Mouse (Mus musculus) cerebellum, postnatal 4 days (tissue): Measurements from ENCODE around the gene Mbnl1.

Source experiments
- DNase-seq, 2 experiments: peaks; one replicate each; pipeline ENCODE4 v3.0.0; 2022; ENCODE audit warnings: low spot score in 2 of 2, mixed read lengths in 1 of 2

The Mbnl1 gene

GRCm38 (mm10) chr3:60517234-60517787 is 44.7 kb downstream of the Mbnl1 start:
- no peak for DNase-seq

- no peak for DNase-seq
These were observed 46.7 kb downstream of the Mbnl1 start for GRCm38 (mm10) chr3:60519337-60519736.

- no peak for DNase-seq
These were observed 51.5 kb downstream of the Mbnl1 start for GRCm38 (mm10) chr3:60524127-60524526.

- DNase-seq = no peak
These were observed 58.7 kb downstream of the Mbnl1 start for GRCm38 (mm10) chr3:60531286-60531685.

GRCm38 (mm10) chr3:60531826-60532225 is 59.2 kb downstream of the Mbnl1 start:
- no peak for DNase-seq

- no peak for DNase-seq
These were observed 62.6 kb downstream of the Mbnl1 start for GRCm38 (mm10) chr3:60535224-60535623.

- DNase-seq = no peak
These were observed 64.4 kb downstream of the Mbnl1 start for GRCm38 (mm10) chr3:60537063-60537462.

GRCm38 (mm10) chr3:60538214-60538971 is 65.8 kb downstream of the Mbnl1 start:
- DNase-seq = no peak

GRCm38 (mm10) chr3:60541121-60541520 is 68.5 kb downstream of the Mbnl1 start:
- no peak for DNase-seq

GRCm38 (mm10) chr3:60546196-60546595 is 73.6 kb downstream of the Mbnl1 start:
- DNase-seq = no peak

GRCm38 (mm10) chr3:60546904-60547303 is 74.3 kb downstream of the Mbnl1 start:
- DNase-seq = no peak

GRCm38 (mm10) chr3:60550492-60550891 is 77.9 kb downstream of the Mbnl1 start:
- DNase-seq = no peak

- no peak for DNase-seq
These were observed 79.0 kb downstream of the Mbnl1 start for GRCm38 (mm10) chr3:60551650-60552049.

GRCm38 (mm10) chr3:60553011-60553410 is 80.4 kb downstream of the Mbnl1 start:
- DNase-seq = no peak

GRCm38 (mm10) chr3:60556596-60556995 is 84.0 kb downstream of the Mbnl1 start:
- DNase-seq = no peak

GRCm38 (mm10) chr3:60558252-60558862 is 85.7 kb downstream of the Mbnl1 start:
- no peak for DNase-seq

GRCm38 (mm10) chr3:60559762-60560161 is 87.1 kb downstream of the Mbnl1 start:
- no peak for DNase-seq

GRCm38 (mm10) chr3:60563529-60564243 is 91.1 kb downstream of the Mbnl1 start:
- no peak for DNase-seq

- DNase-seq = no peak
These were observed 91.6 kb downstream of the Mbnl1 start for GRCm38 (mm10) chr3:60564244-60564643.

GRCm38 (mm10) chr3:60565204-60565603 is 92.6 kb downstream of the Mbnl1 start:
- no peak for DNase-seq

- no peak for DNase-seq
These were observed 93.3 kb downstream of the Mbnl1 start for GRCm38 (mm10) chr3:60565950-60566349.

- no peak for DNase-seq
These were observed 95.6 kb downstream of the Mbnl1 start for GRCm38 (mm10) chr3:60568171-60568684.
